Mouse (Mus musculus) WW6 (cell line): Measurements from ENCODE around the gene Kcnk16.
"Not testable (repeated sequence)": the region's sequence is repeated elsewhere in the genome, so short reads cannot be mapped to it uniquely, and the experiment has no call there.

Experiments used
- DNase-seq: peaks from one replicate; pipeline ENCODE4 v3.0.0-alpha.2; 2013; ENCODE audit warnings: low read depth, low spot score

Kcnk16 gene

DNA sequence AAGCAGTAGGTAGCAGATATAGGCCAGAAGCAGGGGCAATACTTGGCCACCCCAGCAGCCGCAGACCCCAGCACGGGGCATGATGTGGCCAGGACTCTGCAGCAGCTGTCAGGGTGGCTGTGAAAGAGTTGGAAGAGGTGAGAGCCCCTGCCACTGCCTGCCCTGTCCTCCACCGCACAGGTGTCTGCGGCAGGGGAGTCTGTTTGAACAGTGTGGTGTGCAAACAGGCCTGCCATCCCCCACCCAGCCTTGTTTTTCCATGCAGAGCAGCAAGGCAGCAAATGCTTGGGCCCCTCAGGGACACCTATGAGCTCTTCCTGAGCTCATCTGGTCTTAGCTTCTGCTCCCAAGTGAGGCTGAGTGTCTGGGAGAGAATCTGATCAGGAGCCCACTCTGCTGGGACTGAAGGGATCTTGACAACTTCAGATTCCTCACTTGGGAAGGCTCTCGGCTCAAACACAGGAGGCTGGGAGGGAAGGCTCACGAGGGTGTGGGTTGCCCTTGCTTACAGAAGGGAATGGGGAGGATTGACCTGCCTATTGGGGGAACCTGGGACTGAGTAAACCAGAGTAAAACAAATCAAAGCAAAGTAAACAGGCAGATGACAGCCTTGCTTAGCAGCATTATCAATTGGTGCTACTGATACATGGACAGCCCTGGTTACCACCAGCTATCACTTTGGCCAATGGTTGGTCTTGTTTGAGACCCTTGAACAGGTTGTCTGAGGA lies at the start of gene Kcnk16:
Kcnk16 (minus strand) TSS at position 118 of the 728 bp plus-strand sequence.
- no peak for DNase-seq

GRCm38 (mm10) chr14:20315137-20315536 lies 46.1 kb upstream of the Kcnk16 start:
- DNase-seq = no peak

- not testable (repeated sequence) for DNase-seq
These were observed 36.1 kb upstream of the Kcnk16 start for GRCm38 (mm10) chr14:20305085-20305484.

DNA sequence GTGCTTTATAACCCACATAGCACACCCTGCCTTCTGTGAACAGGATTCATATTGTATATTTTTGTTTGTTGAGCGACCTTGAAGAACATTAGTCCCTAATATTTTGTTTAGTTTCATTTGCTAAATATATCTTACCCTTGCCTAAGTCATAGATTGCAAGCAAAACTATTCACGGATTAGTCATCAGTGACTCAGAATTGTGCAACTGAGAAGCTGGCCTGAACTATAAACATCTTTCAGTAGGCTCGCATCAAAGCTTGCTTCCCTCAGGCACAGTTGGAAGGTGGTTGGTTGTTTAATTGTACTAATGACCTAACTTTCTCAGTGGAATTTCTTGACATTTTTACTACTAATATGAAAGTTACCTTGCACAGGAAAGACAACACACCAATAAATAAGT lies 29.1 kb upstream of the Kcnk16 start:
- no peak for DNase-seq

- no peak for DNase-seq
These were observed 28.6 kb upstream of the Kcnk16 start for GRCm38 (mm10) chr14:20297616-20298015.

- DNase-seq = no peak
These were observed 25.9 kb upstream of the Kcnk16 start for GRCm38 (mm10) chr14:20294947-20295346.

- peak; percentile 73 for DNase-seq
These were observed 25.3 kb upstream of the Kcnk16 start, which contains the start of gene Nudt13 for GRCm38 (mm10) chr14:20294117-20294892. Nudt13 (plus strand) TSS chr14:20294697.

GRCm38 (mm10) chr14:20291391-20291790 lies 22.4 kb upstream of the Kcnk16 start:
- no peak for DNase-seq

GRCm38 (mm10) chr14:20268421-20268820 lies 578 bp downstream of the Kcnk16 start:
- no peak for DNase-seq

GRCm38 (mm10) chr14:20262346-20262745 lies 6.7 kb downstream of the Kcnk16 start:
- no peak for DNase-seq

DNA sequence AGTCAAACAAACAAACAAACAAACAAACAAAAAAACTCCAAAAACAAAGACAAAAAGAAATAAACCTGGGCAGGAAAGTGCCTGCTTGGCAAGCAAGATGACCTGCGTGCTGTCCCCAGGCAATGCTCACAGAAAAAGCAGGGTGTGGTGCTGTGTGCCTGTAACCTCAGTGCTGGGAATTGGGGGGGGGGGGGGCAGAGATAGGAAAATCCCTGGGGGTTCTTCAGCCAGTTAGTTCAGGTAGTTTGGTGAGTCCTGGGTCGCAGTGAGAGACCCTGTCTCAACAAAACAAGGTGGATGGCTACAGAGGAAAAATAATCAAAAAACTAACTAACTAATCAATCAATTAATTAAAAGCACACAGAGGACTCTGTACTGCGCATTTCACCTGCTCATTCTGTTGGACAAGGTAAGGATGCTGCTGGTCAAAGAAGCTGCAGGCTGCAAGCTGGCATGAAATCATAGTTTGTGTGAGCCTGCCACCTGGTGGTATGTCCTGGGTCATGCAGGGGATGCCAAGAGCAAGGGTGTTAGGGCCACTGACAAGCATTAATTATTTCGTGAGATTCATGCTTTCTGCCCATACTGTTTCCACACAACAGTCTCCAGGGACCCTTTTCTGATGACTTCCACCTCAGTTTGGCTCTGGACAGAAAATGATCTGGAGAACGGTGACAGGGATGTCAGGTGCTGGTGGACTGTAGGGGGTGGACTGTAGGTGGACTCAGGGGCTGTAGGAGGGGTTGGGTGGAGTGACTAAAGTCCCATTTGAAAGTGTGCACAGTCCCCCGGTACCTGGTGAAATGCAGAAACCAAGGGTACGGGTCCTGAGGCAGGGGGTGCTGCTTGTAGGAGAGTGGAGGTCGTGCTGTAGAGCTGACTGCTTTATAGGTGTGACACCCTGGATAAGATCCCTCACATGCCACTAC lies 10.6 kb downstream of the Kcnk16 start:
- DNase-seq = no peak

GRCm38 (mm10) chr14:20250237-20251171 lies 18.5 kb downstream of the Kcnk16 start:
- DNase-seq = no peak

DNA sequence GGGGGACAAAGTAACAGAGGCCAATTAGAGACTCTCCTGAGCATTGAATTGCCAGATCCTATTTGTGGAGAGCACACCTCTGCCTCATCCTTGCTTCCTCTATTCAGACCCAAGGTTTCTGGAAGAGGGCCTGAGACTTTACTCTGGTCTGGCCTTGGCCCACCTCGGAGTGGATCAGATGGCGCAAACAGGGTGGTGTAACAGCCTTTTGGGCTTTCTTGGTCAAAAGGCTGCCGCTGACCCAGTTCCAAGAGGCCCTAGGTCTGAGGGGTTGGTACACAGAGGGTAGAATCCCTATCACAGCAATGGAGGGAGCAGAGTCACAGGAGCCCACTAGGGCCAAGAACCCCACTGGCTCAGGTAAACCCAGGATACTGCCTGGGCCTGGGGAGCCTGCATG lies 21.0 kb downstream of the Kcnk16 start:
- DNase-seq = no peak

- no peak for DNase-seq
These were observed 22.2 kb downstream of the Kcnk16 start for GRCm38 (mm10) chr14:20246811-20247266.

DNA sequence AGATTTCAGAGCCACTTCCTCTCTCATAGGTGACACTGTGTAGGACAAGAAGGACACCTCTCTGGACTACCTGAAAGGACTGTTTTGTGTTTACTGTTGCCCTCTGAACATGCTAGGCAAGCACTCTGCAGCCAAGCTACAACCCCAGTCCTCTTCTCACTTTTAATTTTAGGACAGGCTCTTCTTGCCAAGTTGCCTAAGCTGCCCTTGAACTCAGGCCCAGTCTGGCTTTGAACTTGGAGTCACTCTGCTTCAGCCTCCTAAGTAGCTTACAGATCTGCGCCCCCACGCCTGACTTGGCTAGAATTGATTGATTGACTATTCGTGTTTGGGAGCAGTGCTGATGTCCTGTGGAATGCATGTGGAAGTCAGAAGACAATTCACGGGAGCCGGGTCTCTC lies 23.1 kb downstream of the Kcnk16 start:
- DNase-seq = no peak

DNA sequence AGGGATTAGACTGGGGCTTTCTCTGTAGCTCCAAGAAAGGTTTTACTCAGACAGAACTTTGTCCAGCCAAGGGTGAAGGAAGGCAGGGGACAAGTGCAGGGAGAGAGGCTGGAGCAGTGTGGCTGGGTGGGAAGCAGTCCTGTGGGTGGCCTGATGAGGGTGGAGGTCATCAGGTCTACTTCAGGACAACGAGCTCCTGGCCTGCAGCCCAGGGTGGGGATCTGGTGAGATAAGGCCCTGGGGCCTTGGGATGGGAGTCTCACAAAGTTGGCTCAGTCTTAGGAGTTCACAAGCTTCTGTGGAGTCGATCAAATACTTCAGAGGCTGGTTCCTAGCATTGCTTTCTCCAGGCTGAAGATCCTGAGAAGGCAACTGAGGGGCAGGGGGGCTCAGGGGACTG lies 23.7 kb downstream of the Kcnk16 start:
- no peak for DNase-seq

DNA sequence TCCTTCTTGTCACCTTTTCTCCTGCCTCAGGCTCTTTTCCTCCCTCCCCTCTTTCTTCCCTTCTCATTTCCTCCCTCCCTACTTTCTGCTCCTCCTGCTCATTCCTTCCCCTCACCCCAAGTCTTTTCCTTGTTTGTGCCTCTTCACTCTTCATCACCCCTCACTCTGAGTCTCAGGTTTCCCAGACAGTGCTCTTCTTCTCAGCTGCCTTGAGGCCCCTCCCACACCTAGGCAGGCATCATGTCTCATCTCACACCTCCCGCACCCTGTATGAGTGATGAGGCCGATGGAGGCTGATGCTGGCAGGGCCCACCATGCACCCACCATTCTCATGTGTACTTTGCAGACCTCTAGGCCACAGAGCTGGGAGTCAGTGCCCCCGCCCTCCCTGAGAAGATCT lies 25.8 kb downstream of the Kcnk16 start:
- DNase-seq = no peak

GRCm38 (mm10) chr14:20242454-20242853 lies 26.5 kb downstream of the Kcnk16 start:
- no peak for DNase-seq

- no peak for DNase-seq
These were observed 34.6 kb downstream of the Kcnk16 start for GRCm38 (mm10) chr14:20234403-20234802.
